Mouse (Mus musculus) kidney, postnatal 25 days (tissue): ENCODE data around the gene Rbm4b.

ENCODE experiments used
- DNase-seq, 2 experiments: peaks; one replicate each; pipeline ENCODE4 v3.0.0; 2021; ENCODE audit warnings: mixed read lengths in 2 of 2

Rbm4b gene

DNA sequence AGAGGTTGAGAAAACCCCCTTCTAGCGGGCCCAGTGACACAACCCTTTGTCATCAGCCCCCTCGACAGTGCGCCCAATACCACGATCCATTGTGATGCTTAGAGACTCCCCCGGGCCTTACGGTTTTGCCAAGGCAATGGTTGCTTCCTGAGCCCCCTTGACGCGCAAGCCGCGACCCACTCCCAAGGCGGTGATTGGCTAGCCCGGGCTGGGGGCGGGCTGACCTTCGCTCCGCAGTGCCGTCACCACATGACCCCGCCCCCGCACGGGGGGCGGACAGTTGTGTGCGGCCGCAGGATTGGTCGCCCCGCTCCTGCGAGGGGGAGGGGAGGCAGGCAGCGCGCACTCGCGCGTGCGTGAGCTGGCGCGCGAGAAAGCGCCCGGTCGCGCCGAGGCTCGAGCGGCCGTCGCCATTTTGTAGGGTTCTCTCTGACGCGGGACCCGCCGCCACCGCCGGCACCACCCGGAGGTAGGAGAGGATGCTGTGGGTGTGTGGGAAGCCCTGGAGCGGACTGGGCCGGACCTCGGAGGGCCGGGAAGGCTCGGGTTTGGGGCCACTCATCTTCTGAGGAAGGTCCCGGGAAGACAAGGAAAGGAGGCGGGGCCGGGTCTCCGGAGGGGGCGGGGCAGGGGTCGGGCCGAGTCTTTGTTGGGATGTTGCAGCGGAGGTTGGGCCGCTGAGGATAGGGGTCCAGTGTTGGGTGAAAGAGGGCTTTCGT lies at the start of gene Rbm4b:
Rbm4b (plus strand) TSS at position 305 of the 719 bp plus-strand sequence.
- DNase-seq = peak; percentile 96 to 99

DNA sequence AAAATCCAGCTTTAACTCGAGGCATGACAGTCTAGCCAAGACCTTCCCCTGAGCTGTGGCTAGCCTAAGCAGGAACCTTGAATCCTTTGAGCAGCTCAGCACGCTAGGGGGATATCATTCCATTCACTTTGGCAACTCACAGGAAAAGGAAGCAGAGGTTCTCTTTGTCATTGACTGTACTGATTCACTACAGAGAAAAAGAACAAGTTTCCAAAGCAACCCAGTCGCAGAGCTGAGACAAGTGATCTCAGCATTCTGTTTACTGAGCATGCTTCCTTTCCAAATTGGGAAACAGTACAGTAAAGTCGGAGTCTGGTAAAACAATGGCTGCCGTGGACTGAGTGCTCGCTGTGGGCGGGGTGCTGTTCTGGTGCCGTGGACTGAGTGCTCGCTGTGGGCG lies 47.5 kb upstream of the Rbm4b start:
- DNase-seq = no peak

DNA sequence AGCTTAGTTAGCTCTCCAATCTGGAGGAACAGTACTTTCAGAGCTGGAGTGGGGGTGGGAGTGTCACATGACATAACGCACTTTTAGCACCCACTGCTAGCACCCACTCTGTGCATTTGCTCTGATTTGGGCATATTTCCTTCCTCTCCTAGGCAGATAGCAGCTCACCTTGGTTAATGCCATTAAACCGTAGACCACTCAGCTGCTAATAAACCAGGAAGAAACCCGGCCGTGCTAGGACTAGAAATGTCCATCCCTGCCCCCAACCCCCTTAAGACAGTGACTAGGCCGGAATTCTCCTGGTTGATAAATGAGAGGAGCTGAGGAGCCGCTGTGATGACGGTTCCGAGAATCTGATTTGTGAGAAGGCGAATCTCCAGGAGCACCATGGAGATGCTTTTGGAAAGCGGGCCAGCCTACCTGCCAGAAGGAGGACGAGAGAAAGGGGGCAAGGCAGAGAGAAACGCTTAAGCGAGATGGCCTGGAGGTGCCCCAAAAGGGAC lies 45.1 kb upstream of the Rbm4b start, which contains the start of gene Sptbn2:
Sptbn2 (plus strand) TSS at position 70 of the 503 bp plus-strand sequence.
- DNase-seq = no peak

DNA sequence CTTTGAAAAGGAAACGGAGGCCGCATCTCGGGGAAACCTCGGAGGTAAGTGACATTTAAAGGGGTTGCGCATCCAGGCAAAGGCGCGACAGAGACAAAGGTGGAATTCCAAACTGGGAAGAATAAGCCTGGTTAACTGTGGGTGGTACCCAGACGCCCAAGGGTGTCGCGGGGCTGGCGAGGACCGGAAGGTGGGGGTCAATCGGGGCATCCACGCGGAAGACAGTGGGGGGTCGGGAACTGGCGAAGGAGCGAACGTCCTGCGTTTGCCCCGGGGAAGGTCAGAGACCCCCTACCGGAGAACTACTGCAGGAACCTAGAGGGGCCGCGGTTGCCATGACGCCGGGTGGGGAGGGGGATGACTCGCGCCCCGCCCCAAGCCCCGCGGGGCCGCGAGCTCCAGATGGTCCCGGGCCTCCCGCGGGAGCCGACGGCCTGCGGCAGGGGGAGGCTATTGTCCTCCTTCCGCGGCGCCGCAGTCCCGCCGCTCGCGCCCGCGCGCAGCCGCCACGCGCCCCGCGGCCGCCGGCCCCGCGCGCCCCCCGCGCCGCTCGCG lies 44.6 kb upstream of the Rbm4b start:
- no peak for DNase-seq

DNA sequence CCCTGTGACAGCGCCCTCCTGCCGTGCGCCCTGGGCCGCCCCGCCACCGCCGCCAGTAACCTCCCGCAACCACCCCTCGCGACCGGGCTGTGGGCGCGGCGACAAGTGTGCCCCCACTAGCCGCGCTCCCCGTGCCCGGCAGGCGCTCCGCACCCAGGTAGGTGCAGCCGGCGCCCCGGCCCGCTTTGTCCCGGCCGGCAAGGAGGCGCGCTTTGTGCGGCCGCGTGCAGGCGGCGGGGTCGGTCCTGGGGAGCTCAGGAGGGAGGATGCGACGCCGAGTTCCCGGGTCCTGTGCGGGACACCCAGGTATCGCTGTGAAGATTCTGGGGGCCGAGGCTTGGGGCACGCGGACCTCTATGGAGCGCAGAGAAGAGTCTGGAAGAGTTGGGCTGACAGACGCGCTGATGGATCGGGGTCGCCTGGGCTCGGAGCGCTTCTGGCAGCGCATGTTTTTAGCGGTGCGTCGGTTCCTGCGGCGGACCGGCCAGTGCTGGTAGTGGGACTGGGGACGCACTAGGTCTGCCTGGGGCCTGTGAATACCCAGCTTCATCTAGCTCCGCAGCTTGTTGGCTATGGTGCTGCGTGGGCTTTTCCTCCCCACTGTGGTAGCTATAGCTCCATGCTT lies 44.0 kb upstream of the Rbm4b start:
- no peak for DNase-seq

DNA sequence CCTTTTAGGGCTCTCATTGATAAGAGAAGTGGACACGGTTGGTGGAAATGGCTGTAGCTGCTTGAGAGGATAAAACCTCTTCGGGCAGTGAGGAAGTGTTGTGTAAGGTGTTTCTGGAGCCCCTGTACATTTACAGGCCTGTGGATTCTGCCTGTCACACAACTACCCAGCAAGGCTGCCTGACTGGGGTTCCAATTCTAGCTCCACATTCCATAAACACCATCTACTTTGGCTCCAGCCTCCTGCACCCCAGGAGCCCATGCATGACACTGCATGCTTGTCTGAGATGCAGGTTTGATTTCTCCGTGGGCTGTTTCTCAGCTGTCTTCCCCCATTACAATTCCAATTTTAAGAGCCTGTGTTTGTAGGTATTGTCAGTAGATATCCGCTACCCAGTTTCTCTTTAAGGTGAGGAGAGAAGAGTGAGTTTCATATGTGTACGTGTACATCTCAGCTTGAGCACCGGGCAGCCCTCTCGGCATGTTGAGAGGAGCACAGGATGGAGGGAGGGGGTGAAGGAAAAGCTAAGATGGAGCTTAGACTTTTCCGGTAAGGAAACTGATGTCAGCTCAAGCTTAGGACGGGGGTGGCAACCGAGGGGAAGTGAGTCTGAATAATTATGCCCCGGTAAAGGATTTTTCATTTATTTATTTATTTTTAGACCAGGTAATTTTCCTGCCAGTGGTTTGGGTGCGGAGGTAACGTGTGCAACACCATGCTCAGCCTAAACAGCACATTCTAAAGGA lies 43.3 kb upstream of the Rbm4b start:
- no peak for DNase-seq

DNA sequence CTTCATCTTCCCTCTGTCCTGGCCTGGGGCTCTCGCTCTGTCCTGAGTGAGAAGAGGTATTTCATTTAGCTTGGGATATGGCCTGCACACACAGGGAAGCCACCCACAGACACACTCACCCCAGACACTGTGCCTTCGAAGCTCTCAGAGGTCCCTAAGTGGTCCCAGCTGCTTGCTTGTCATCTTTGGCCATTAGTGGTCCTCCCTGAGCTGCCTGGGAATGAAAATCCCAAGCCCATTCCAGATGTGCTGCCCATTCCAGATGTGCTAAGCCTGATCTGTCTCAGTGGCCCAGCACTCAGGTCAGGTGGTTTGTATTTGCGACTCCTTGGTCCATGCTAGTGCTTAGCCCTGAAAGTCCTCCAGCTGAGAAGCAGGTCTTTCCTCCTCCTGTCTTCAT lies 42.4 kb upstream of the Rbm4b start:
- DNase-seq = no peak

DNA sequence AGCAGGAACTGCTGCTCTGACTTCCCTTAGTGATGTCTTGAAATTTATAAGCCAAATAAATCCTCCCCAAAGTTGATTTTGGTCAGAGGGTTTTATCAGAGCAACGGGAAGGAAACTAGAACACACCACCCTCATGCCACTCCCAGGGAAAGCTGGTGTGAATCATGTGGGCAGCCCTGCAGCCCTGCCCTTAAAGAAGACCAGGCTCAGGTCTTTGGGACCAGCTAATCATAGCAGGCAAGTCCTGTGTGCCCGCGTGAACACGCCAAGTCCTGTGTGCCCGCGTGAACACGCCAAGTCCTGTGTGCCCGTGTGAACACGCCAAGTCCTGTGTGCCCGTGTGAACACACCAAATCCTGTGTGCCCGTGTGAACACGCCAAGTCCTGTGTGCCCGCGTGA lies 39.5 kb upstream of the Rbm4b start:
- DNase-seq = no peak

DNA sequence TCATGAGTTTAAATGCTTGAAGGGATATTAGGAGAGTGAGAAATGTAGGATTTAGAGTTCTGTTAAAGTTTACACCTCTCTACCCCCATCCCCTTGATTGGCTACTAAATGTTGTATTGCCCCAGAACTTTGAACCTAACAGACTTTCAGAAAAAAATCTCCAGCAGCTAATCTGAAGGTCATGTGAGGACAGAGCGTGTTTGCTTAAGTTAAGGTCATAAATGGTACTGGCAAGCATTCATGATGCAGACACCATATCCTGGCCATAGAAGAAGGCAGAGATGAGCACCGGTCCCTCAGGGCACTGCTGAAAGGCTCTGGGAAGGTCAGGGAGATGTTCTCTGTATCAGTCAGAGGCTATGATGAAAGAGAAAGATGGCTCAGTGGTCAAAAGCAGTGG lies 39.0 kb upstream of the Rbm4b start:
- no peak for DNase-seq

DNA sequence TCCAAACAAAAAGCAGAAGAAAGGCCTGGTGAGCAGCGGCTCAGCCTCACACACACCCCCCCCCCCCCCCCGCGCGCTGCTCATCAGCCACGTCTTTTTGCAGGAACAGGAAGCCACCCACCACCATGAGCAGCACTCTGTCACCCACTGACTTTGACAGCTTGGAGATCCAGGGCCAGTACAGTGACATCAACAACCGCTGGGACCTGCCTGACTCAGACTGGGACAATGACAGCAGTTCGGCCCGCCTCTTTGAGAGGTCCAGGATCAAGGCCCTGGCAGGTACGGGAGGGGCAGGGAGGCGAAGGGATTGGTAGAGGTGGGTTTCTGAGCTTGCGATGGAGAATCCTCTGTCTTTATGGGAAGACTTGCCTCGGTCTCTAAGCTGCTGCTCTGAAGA lies 37.6 kb upstream of the Rbm4b start:
- DNase-seq = no peak

DNA sequence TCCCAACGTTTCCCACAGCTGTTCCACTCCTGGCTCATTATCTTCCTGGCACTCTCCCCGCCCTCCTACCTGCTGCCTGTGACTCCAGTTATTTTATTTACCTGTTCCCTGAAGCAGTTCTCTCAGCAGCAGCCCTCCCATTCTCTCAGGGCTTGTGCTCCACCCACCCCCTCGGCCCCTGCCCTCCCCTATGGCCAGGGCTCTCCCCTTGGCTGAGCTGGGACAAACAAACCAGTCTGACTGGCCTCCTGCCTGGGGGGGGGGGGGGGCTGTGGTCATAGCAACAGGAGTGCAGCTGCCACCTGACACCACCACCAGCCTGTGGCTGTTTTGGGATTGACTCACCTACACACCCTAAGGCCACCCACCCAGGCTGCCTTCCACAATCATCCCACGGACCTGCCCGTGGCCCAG lies 36.9 kb upstream of the Rbm4b start:
- DNase-seq = peak; percentile 58 to 86

DNA sequence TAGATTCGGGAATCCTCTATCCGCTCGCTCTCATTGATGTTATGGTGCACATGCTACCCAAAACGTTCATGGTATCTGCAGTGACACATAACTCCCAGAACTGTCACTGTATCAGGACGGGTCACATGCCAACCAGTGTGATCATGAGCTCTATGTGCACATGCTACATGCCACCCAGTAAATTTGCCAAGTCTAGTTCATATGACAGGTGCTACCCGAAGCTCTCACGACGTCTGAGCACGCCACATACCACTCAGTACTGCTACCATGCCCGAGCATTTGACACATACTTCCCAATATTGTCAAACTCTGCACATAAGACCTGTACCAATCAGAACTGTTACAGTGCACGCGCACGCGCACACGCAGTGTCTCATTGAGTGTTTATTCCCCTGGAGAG lies 36.2 kb upstream of the Rbm4b start:
- DNase-seq = no peak

DNA sequence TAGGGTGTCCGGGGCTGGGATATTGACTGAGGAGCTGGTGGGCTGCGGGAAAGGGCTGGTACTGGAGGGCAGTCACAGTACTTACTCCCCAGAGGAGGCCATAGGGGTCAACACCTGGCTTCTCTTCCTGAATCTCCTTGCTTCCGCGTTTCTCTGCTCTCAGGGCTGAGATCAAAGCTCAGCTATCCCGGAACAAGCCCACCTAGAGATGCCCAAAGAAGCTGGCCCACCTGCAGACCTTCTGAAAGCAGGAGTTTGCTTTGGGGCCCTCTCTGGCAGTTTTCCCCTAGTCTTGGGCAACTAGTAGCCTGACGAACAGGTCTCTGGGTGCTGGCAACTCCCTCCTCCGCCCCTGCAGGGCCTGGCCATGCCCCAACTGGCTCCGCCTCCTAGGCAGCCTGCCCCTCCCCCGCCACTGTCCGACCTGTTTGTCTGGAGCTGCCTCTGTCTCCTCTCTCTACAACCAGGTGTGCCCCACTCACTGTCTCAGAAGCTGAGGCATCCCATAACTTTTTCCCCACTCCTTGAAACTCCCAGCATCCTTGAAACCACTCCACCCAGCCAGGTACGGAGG lies 35.5 kb upstream of the Rbm4b start:
- DNase-seq = peak; percentile 84 to 93

DNA sequence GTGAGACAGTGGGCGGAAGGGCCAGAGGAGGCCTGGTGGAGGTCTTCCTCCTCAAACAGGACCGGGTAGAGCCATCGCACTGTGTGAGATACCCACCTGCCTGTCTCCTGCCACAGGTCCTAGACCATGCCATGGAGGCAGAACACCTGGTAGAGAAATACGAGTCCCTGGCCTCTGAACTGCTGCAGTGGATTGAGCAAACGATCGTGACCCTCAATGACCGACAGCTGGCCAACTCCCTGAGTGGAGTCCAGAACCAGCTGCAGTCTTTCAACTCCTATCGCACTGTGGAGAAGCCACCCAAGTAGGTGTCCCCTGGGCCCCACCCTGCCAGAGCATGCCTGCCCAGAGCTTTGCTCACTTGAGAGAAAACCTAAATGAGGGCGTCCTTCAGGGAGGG lies 27.1 kb upstream of the Rbm4b start:
- DNase-seq = no peak

DNA sequence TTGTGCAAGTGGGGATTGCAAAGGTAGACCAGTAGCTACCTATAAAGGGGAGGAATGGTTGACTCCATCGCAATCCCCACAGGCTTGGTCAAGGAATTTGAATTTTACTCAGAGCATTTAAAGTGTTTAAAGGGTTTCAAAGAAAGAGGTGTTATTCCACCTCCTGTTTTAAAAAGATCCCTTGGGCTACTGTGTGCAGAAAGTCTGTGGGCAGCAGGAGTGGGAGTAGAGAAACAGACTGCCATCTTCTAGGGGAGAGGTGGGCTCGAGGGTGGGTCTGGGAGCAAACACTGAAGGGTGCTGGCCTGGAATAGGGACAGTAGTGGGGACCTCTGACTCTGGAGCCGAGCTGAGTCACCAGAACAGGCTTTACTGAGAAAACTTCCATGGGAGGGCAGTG lies 23.2 kb upstream of the Rbm4b start:
- DNase-seq = no peak

DNA sequence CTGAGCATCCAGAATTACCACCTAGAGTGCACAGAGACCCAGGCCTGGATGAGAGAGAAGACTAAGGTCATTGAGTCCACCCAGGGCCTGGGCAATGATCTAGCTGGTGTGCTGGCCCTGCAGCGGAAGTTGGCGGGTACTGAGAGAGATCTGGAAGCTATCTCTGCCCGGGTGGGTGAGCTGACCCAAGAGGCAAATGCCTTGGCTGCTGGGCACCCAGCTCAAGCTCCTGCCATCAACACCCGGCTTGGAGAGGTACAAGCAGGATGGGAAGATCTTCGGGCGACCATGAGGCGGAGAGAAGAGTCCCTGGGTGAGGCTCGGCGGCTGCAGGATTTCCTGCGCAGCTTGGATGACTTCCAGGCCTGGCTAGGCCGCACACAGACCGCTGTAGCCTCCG lies 18.4 kb upstream of the Rbm4b start:
- peak in 1 of 2 experiments; percentile 19 for DNase-seq

DNA sequence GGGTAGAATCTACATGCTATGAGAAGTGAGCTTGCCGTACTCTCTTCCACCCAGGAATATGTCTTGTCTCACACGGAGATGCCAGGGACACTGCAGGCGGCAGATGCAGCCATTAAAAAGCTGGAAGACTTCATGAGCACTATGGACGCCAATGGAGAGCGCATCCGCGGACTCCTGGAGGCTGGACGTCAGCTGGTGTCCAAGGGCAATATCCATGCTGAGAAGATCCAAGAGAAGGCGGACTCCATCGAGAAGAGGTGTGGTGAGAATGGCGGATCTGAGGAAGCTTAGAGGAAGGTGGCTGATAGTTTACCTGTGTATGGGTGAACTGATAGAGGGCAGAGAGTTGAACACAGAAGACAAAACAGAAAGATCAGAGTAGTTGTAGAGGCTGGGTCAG lies 17.2 kb upstream of the Rbm4b start:
- peak in 1 of 2 experiments; percentile 19 for DNase-seq

DNA sequence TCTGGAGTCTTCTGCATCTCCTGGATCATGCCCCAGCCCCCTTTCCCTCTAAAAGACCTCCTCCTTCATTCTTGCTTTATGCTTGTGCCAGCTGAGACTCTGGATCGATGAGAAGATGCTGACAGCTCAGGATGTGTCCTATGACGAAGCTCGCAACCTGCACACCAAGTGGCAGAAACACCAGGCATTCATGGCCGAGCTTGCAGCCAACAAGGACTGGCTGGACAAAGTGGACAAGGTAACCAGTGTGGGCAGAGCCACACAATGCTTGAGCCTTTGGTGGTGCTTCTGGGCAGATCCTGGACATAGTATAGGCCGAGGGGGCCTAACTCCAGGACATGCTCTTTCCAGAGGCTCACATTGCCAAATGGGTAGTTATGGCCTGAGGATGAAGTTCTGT lies 16.5 kb upstream of the Rbm4b start:
- peak in 1 of 2 experiments; percentile 12 for DNase-seq

DNA sequence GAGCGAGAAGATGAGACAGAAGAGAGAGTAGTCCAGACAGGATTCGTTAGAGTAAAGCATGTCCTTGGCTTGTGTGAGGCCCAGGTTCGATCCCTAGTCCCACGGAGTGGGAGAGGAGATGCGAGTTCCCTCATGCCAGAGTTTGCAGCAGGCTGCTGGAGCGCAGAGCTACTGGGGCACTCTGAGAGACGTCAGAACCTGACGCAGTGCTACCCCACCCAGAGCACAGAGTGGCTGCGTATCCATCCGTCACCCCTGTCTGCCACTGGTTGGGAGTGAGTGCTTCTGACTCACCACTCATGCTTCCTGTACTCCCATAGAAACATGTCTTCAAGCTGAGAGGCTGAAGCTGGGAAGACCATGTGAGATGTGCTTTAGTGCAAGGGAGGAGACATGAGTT lies 14.8 kb upstream of the Rbm4b start:
- peak in 1 of 2 experiments; percentile 34 for DNase-seq

DNA sequence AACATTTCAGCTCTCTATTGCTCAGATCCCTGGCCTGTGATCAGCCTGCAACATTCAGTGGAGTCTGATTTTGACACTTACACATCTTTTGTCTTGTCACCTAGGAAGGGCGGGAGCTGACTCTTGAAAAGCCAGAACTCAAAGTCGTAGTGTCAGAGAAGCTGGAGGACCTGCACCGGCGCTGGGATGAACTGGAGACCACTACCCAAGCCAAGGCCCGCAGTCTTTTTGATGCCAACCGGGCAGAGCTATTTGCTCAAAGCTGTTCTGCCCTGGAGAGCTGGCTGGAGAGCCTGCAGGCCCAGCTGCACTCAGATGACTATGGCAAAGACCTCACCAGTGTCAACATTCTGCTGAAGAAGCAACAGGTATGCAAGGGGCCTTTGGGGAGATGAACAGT lies 14.1 kb upstream of the Rbm4b start:
- DNase-seq = peak in 1 of 2 experiments; percentile 27

DNA sequence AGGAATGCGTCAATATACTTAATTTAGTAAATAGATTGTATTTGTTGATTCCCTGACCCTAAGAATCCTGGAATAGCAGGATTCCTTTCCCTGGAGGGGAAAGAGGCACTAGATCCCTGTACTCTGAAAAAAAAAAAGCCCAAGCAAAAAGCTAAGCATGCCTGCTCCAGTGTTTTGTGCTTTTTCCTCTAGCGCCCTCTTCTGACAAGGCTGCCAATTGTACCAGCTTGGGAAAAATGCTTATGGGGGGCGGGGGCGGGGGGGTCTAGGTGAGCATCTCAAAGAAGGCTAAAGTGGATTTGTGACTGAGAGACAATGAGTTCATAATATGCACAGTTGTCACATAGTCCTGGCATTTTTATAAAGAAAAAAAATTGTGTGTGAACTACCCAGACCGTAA lies 12.8 kb upstream of the Rbm4b start:
- peak; percentile 37 to 40 for DNase-seq

DNA sequence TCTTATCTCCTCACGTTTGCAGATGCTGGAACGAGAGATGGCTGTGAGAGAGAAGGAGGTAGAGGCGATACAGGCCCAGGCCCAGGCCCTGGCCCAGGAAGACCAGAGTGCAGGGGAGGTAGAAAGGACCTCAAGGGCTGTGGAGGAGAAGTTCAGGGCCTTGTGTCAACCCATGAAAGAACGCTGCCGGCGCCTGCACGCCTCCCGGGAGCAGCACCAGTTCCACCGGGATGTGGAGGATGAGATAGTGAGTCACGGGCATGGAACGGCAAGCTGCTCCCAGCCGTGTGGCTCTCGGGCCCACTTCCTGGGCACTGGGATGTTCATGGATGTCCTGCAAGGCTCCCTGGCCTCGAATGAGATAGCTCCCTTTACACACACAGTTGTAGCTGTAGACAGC lies 12.3 kb upstream of the Rbm4b start:
- DNase-seq = peak in 1 of 2 experiments; percentile 26

DNA sequence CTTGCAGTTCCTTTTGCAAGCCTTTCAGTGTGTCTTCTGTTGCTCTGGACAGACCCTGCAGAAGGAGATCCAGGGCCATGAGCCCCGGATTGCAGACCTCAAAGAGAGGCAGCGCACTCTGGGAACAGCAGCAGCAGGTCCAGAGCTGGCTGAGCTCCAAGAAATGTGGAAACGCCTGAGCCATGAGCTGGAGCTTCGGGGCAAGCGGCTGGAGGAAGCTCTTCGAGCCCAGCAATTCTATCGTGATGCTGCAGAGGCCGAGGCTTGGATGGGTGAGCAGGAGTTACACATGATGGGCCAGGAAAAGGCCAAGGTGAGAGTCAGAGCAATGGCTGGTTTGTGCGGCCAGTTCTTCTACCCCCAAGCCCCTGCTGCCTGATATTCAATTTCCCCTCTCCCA lies 11.2 kb upstream of the Rbm4b start:
- peak; percentile 51 to 54 for DNase-seq
